Mouse (Mus musculus) CH12.LX (cell line): ENCODE measurements at regions not wholly inside any gene's neighbourhood (a gene's known extent, or its start where the extent isn't known, plus 50 kb on each side); places are given as distances from the start of the nearest gene placed in this dataset.
A peak's percentile ranks its signal among the peaks of the same experiment; 100 is the strongest.

Experiments used
- MAFK ChIP-seq: IDR thresholded peaks from 2 replicates; pipeline ENCODE4 v1.6.1; 2011; ENCODE audit warnings: low read length, improper control_type of control experiment; ENCODE audit not compliant: insufficient replicate concordance
- MAX ChIP-seq: IDR thresholded peaks from 2 replicates; pipeline ENCODE4 v1.6.1; 2011; ENCODE audit warnings: low read length, improper control_type of control experiment
- MEF2A ChIP-seq: IDR thresholded peaks from 2 replicates; pipeline ENCODE4 v1.6.1; 2014; ENCODE audit warnings: low read depth, mild to moderate bottlenecking, inconsistent platforms, low read length, improper control_type of control experiment, borderline replicate concordance
- PAX5 ChIP-seq: IDR thresholded peaks from 2 replicates; pipeline ENCODE4 v1.6.1; 2012; ENCODE audit warnings: low read length, inconsistent platforms, mixed read lengths
- POLR2A ChIP-seq: IDR thresholded peaks from 2 replicates; pipeline ENCODE4 v1.6.1; 2011; ENCODE audit warnings: low read depth, mild to moderate bottlenecking, improper control_type of control experiment, low read length
- POLR2AphosphoS2 ChIP-seq: IDR thresholded peaks from 2 replicates; pipeline ENCODE4 v1.6.1; 2011; ENCODE audit warnings: low read depth, low read length, improper control_type of control experiment
- TBP ChIP-seq: conservative IDR thresholded peaks from 2 replicates; pipeline ENCODE4 v1.6.1; 2011; ENCODE audit warnings: low read depth, low read length, improper control_type of control experiment
- ZNF384 ChIP-seq: IDR thresholded peaks from 2 replicates; pipeline ENCODE4 v1.6.1; 2012; ENCODE audit warnings: low read depth, low read length, improper control_type of control experiment, inconsistent platforms

DNA sequence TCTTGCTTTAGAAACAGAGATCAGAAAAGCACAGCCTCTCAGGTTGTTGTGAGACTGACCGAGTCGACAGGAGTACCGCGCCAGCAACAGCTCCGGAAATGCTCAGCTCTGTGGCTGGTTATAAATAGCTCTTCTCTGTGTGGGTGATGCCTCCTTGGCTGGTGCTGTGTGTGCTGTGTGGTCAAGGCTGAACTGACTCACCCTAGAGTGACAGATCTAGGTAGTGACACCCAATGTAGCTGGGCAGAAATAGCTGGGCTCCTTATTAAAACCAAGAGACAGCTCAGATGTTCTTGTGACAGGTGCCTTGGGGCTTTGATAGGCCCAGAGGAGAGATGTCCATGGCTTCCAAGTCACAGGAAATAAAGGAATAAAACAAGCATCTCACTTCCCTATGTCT, 220.7 kb downstream of the 4933412E24Rik start:
- TF ChIP-seq MAX (0 out of 2 replicates have a peak, but pooled peaks have one; percentile 9), PAX5 (no peak), POLR2AphosphoS2 (no peak), POLR2A (no peak), MEF2A (peak; percentile 99), TBP (no peak; the same call in 1 of the 2 replicates), MAFK (peak; percentile 77; the same call in 1 of the 2 replicates), ZNF384 (no peak)
